Mouse (Mus musculus): ENCODE results near the gene Gtf2h5.

Gene Gtf2h5

GRCm38 (mm10) chr17:6113653-6114052 lies 34.1 kb downstream of the Gtf2h5 start:
- no peak for DNase-seq

- DNase-seq = no peak
These were observed 35.5 kb downstream of the Gtf2h5 start for GRCm38 (mm10) chr17:6115085-6115484.

- no peak for DNase-seq
These were observed 37.7 kb downstream of the Gtf2h5 start for GRCm38 (mm10) chr17:6117148-6117725.

- no peak for DNase-seq
These were observed 38.3 kb downstream of the Gtf2h5 start for GRCm38 (mm10) chr17:6117917-6118316.

- peak; percentile 91 for DNase-seq
These were observed 39.3 kb downstream of the Gtf2h5 start for GRCm38 (mm10) chr17:6118861-6119260.

- DNase-seq = no peak
These were observed 44.2 kb downstream of the Gtf2h5 start for GRCm38 (mm10) chr17:6123776-6124175.

- DNase-seq = no peak
These were observed 45.9 kb downstream of the Gtf2h5 start for GRCm38 (mm10) chr17:6125441-6125840.

- no peak for DNase-seq
These were observed 48.5 kb downstream of the Gtf2h5 start for GRCm38 (mm10) chr17:6128039-6128438.

- DNase-seq = peak; percentile 90
These were observed 49.8 kb downstream of the Gtf2h5 start for GRCm38 (mm10) chr17:6129361-6129760.

- no peak for DNase-seq
These were observed 51.5 kb downstream of the Gtf2h5 start for GRCm38 (mm10) chr17:6131083-6131482.

Data from cerebellum, adult 11-12 months (tissue).